Mouse (Mus musculus): Measurements from ENCODE around the gene Tbcb.
A peak's percentile ranks its signal among the peaks of the same experiment; 100 is the strongest.
"Not testable (repeated sequence)": the region's sequence is repeated elsewhere in the genome, so short reads cannot be mapped to it uniquely, and the experiment has no call there.

The Tbcb gene

GRCm38 (mm10) chr7:30231669-30232454 is at the start of gene Tbcb, which contains the start of gene Polr2i:
Tbcb (minus strand) TSS chr7:30232272.
Polr2i (plus strand) TSS chr7:30231948.
- peak; percentile 98 to 99 for DNase-seq

- no peak for DNase-seq
These were observed 49.5 kb upstream of the Tbcb start for GRCm38 (mm10) chr7:30281522-30281921.

GRCm38 (mm10) chr7:30280670-30281138 is 48.6 kb upstream of the Tbcb start:
- DNase-seq = peak; percentile 87 to 93

- DNase-seq = peak; percentile 92 to 96
These were observed 48.0 kb upstream of the Tbcb start, which contains the start of the genes Thap8 and Wdr62 for GRCm38 (mm10) chr7:30279951-30280669. Thap8 (plus strand) TSS chr7:30280094. Wdr62 (minus strand) TSS chr7:30280419.

GRCm38 (mm10) chr7:30279536-30279935 is 47.5 kb upstream of the Tbcb start:
- peak in 1 of 2 experiments; percentile 27 for DNase-seq

GRCm38 (mm10) chr7:30278911-30279310 is 46.8 kb upstream of the Tbcb start:
- no peak for DNase-seq

GRCm38 (mm10) chr7:30274383-30274782 is 42.3 kb upstream of the Tbcb start:
- no peak for DNase-seq

- no peak for DNase-seq
These were observed 37.6 kb upstream of the Tbcb start for GRCm38 (mm10) chr7:30269641-30270040.

GRCm38 (mm10) chr7:30266780-30267179 is 34.7 kb upstream of the Tbcb start:
- no peak for DNase-seq

- DNase-seq = no peak
These were observed 33.9 kb upstream of the Tbcb start for GRCm38 (mm10) chr7:30265935-30266334.

GRCm38 (mm10) chr7:30265531-30265930 is 33.5 kb upstream of the Tbcb start:
- DNase-seq = no peak

- DNase-seq = no peak
These were observed 33.0 kb upstream of the Tbcb start for GRCm38 (mm10) chr7:30265041-30265440.

GRCm38 (mm10) chr7:30251956-30252954 is 20.2 kb upstream of the Tbcb start:
- DNase-seq = peak; percentile 8 to 27

- DNase-seq = not testable (repeated sequence)
These were observed 5.3 kb upstream of the Tbcb start for GRCm38 (mm10) chr7:30237374-30237773.

- DNase-seq = no peak
These were observed 3.6 kb upstream of the Tbcb start, which contains the start of gene Ovol3 for GRCm38 (mm10) chr7:30235625-30236024. Ovol3 (minus strand) TSS chr7:30235725.

GRCm38 (mm10) chr7:30235091-30235490 is 3.0 kb upstream of the Tbcb start:
- DNase-seq = no peak

GRCm38 (mm10) chr7:30234276-30234858 is 2.3 kb upstream of the Tbcb start:
- peak; percentile 26 to 61 for DNase-seq

- peak in 1 of 2 experiments; percentile 22 for DNase-seq
These were observed 1.3 kb upstream of the Tbcb start for GRCm38 (mm10) chr7:30233387-30233786.

GRCm38 (mm10) chr7:30232631-30233148 is 618 bp upstream of the Tbcb start:
- peak; percentile 81 to 88 for DNase-seq

- no peak for DNase-seq
These were observed 774 bp downstream of the Tbcb start for GRCm38 (mm10) chr7:30231328-30231668.

GRCm38 (mm10) chr7:30224206-30224605 is 7.9 kb downstream of the Tbcb start:
- DNase-seq = no peak

- no peak for DNase-seq
These were observed 9.9 kb downstream of the Tbcb start for GRCm38 (mm10) chr7:30222205-30222604.

Measured in kidney, postnatal 4 days (tissue).